In genomic region chr4:46463130-46463830, GRCm38 (mm10) we compare ENCODE assay signal across 8 mouse cellular contexts. TPM values are rescaled to one million over a fixed set of nuclear protein-coding genes. Genes with fewer than 3 reads are reported as not detected.
A peak's percentile ranks its signal among the peaks of the same experiment; 100 is the strongest.
DNase-seq lines count a peak whose midpoint lies in the region; TF ChIP-seq lines count a peak whose summit lies in the region.

No protein-coding gene starts in this region.

- H3K9ac ChIP-seq in heart, adult 2 months (ENCODE audit: low read depth, low read length) = no peak overlapping the region

- no peak overlapping the region for H3K27ac ChIP-seq in heart, adult 2 months

- TF ChIP-seq POLR2A in heart, adult 2 months (IDR thresholded peaks at IDR 0.05; ENCODE audit: insufficient read depth, low read depth, low read length) = no peak

- H3K4me1 ChIP-seq in heart, adult 2 months (ENCODE audit: control insufficient read depth, insufficient read depth, low read length) = 0 out of 2 replicates have a peak, but pooled peaks cover under 1% of the 10 kb centered on the region

- intact Hi-C loops in heart, adult 2 months (cut with DNase I) = no loop called here

- H3K4me3 ChIP-seq in heart, adult 2 months = no peak overlapping the region

- 84% methylated on average over 7 of the region's 7 CpGs for WGBS in heart, adult 2 months

- TF ChIP-seq EP300 in heart, adult 2 months (IDR thresholded peaks at IDR 0.05; ENCODE audit: insufficient read depth, low read depth, low read length) = no peak

- no peaks in the 10 kb centered on the region for H3K27me3 ChIP-seq in heart, adult 2 months (ENCODE audit: control insufficient read depth, insufficient read depth, low read length)

- TF ChIP-seq CTCF in heart, adult 2 months (IDR thresholded peaks at IDR 0.05) = peak; percentile 57

- peaks cover 8% of the 10 kb centered on the region for H3K79me2 ChIP-seq in heart, adult 2 months (replicated peaks; ENCODE audit: control insufficient read depth, insufficient read depth, low read length)

- peak in 1 of 2 experiments; percentile 30 for DNase-seq in heart, adult 2 months
- DNase-seq in heart, adult 11 months = no peak
- DNase-seq in 3T3-L1 (ENCODE audit: low read depth, low spot score) = peak; percentile 64
- DNase-seq in NIH3T3 (ENCODE audit: low read depth) = peak; percentile 50
- peak; percentile 41 for DNase-seq in forelimb bud, embryonic 11.5 days (ENCODE audit: low read depth, low spot score)
- peak; percentile 59 for DNase-seq in lung, postnatal 10 days
- DNase-seq in thymus, postnatal 25 days = peak; percentile 76
- DNase-seq in layer of hippocampus, postnatal 36 days = no peak

- H3K36me3 ChIP-seq in heart, adult 2 months (ENCODE audit: control insufficient read depth, insufficient read depth, low read length) = peaks cover 10% of the 10 kb centered on the region

RNA-seq across cellular contexts. Expression of gene Anp32b, which starts 12.6 kb away (rescaled TPM):
- 10 to 100 TPM; 53.5 to 57.8 TPM for total RNA-seq in heart, adult 2 months (2021)
- polyA plus RNA-seq in heart, adult 2 months (2012; rRNA removed) = 9.5 and 14.2 TPM in 2 replicates
- total RNA-seq in layer of hippocampus, postnatal 36 days (2021) = 10 to 100 TPM; 50.2 to 55.6 TPM

RNA-seq across cellular contexts. Expression of gene Nans, which starts 25.8 kb away (rescaled TPM):
- total RNA-seq in heart, adult 2 months (2021) = 10 to 100 TPM; 11.3 to 16.4 TPM
- 12.0 and 17.3 TPM in 2 replicates for polyA plus RNA-seq in heart, adult 2 months (2012; rRNA removed)
- total RNA-seq in layer of hippocampus, postnatal 36 days (2021) = 10 to 100 TPM; 16.1 to 19.0 TPM

RNA-seq across cellular contexts. Expression of gene Hemgn, which starts 50.0 kb away (rescaled TPM):
- under 1 TPM; 0.10 to 0.73 TPM for total RNA-seq in heart, adult 2 months (2021)
- polyA plus RNA-seq in heart, adult 2 months (2012; rRNA removed) = 0.06 TPM in 1 of 2 replicates, not detected in the other
- not detected for total RNA-seq in layer of hippocampus, postnatal 36 days (2021)

Comparison
In these comparisons a context has a peak if more than half of its experiments do, and no peak if none do; other contexts are left out.
1. DNase-seq: peak in 3T3-L1 (single experiment), NIH3T3 (single experiment), forelimb bud, embryonic 11.5 days (single experiment), lung, postnatal 10 days (single experiment) and thymus, postnatal 25 days (single experiment); none in heart, adult 11 months (single experiment) and layer of hippocampus, postnatal 36 days (0 of 2).